ENCODE assay signal across 8 mouse cellular contexts in genomic region chr7:41499389-41500049, GRCm38 (mm10). TPM values are rescaled to one million over a fixed set of nuclear protein-coding genes. Genes with fewer than 3 reads are reported as not detected.
DNase-seq lines count a peak whose midpoint lies in the region; ATAC-seq and TF ChIP-seq lines count a peak whose summit lies in the region.

Gm20449 (minus strand) TSS chr7:41499417.
AW146154 (minus strand) TSS chr7:41499890.

- no peaks in the 10 kb centered on the region for H3K4me1 ChIP-seq in hindbrain, embryonic 10.5 days (replicated peaks)
- H3K4me1 ChIP-seq in lung, postnatal 0 days (ENCODE audit: insufficient read depth, low read depth, low read length): no peaks in the 10 kb centered on the region

- peaks cover 14% of the 10 kb centered on the region for H3K36me3 ChIP-seq in hindbrain, embryonic 10.5 days
- H3K36me3 ChIP-seq in lung, postnatal 0 days (ENCODE audit: insufficient read depth, low read length): no peaks in the 10 kb centered on the region

- TF ChIP-seq CTCF in lung, postnatal 0 days (IDR thresholded peaks at IDR 0.05): no peak

- ATAC-seq in frontal cortex, adult (ENCODE audit: low TSS enrichment): peak; percentile 100
- peak; percentile 98 for ATAC-seq in lung, postnatal 0 days

- peak; percentile 80 for DNase-seq in MN1 (ENCODE audit: low spot score)
- peak; percentile 99 for DNase-seq in cerebellum, adult 9-10 months
- peak; percentile 85 for DNase-seq in hindbrain, embryonic 10.5 days (ENCODE audit: low spot score)
- peak; percentile 98 for DNase-seq in layer of hippocampus, adult 9-11 months
- peak; percentile 95 for DNase-seq in lung, postnatal 0 days (ENCODE audit: low spot score)
- DNase-seq in ovary, postnatal 14 days (ENCODE audit: low spot score): peak; percentile 98
- DNase-seq in thymus, postnatal 14 days: peak; percentile 97

- under 1% methylated on average over 18 of the region's 18 CpGs for WGBS in hindbrain, embryonic 10.5 days
- WGBS in lung, postnatal 0 days: under 1% methylated on average over 18 of the region's 18 CpGs

- H3K27ac ChIP-seq in hindbrain, embryonic 10.5 days: peak within 1 kb of the TSS; percentile 83
- H3K27ac ChIP-seq in lung, postnatal 0 days (ENCODE audit: low read length): peak within 1 kb of the TSS; percentile 58

- peaks cover 25% of the 10 kb centered on the region for H3K9me3 ChIP-seq in hindbrain, embryonic 10.5 days
- no peaks in the 10 kb centered on the region for H3K9me3 ChIP-seq in lung, postnatal 0 days (ENCODE audit: low read length)

- H3K4me2 ChIP-seq in lung, postnatal 0 days (replicated peaks; ENCODE audit: low read depth, low read length): peak within 1 kb of the TSS; percentile 62

- peak within 1 kb of the TSS; percentile 63 for H3K4me3 ChIP-seq in hindbrain, embryonic 10.5 days
- H3K4me3 ChIP-seq in lung, postnatal 0 days (ENCODE audit: low read depth, low read length): peak within 1 kb of the TSS; percentile 69

- no peak for TF ChIP-seq EP300 in lung, postnatal 0 days (IDR thresholded peaks at IDR 0.05)

- H3K27me3 ChIP-seq in hindbrain, embryonic 10.5 days (ENCODE audit: insufficient read depth, poor library complexity, severe bottlenecking): no peaks in the 10 kb centered on the region
- no peaks in the 10 kb centered on the region for H3K27me3 ChIP-seq in lung, postnatal 0 days (replicated peaks; ENCODE audit: insufficient read depth, low read length)

- H3K9ac ChIP-seq in lung, postnatal 0 days (replicated peaks; ENCODE audit: low read depth): peak within 1 kb of the TSS; percentile 43

RNA-seq across cellular contexts. Expression of gene Gm20449, which starts in this region (rescaled TPM):
- polyA plus RNA-seq in hindbrain, embryonic 10.5 days (2016; fragmentation: Nextera tagmentation; extraction: Ambion mirVana): 0.05 TPM in 1 of 2 replicates, not detected in the other
- polyA plus RNA-seq in lung, postnatal 0 days (2015; fragmentation: Nextera tagmentation; extraction: Ambion mirVana): 0.04 TPM in 1 of 2 replicates, not detected in the other

RNA-seq across cellular contexts. Expression of gene AW146154, which starts in this region (rescaled TPM):
- 7.7 and 11.3 TPM in 2 replicates for polyA plus RNA-seq in hindbrain, embryonic 10.5 days (2016; fragmentation: Nextera tagmentation; extraction: Ambion mirVana)
- 5.9 and 6.9 TPM in 2 replicates for polyA plus RNA-seq in lung, postnatal 0 days (2015; fragmentation: Nextera tagmentation; extraction: Ambion mirVana)

Comparison
In these comparisons a context has a peak if more than half of its experiments do, and no peak if none do; other contexts are left out.
1. Peak in every context shown above with its lines: DNase-seq, ATAC-seq, H3K4me3 ChIP-seq and H3K27ac ChIP-seq.